Mouse (Mus musculus): ENCODE data around the gene Rdx. TPM values are rescaled to one million over a fixed set of nuclear protein-coding genes. Genes with fewer than 3 reads are reported as not detected.

The Rdx gene
- polyA plus RNA-seq, 1 experiment from 2014 or later, result 59.1 TPM

- Histone ChIP-seq H3K4me3 (ENCODE audit: inconsistent target) (no peak overlapping the region), H3K36me3 (ENCODE audit: inconsistent target) (peaks cover 8% of the 10 kb centered on the region), H3K27ac (no peak overlapping the region), H3K79me2 (ENCODE audit: inconsistent target) (no peaks in the 10 kb centered on the region)
- 87% methylated on average over 3 of the region's 3 CpGs for WGBS (ENCODE audit: missing documents)
Measured at GRCm38 (mm10) chr9:52110738-52111137, 63.8 kb downstream of the Rdx start.

- no peaks in the 10 kb centered on the region for H3K79me2 ChIP-seq (ENCODE audit: inconsistent target)
- no peak overlapping the region for H3K4me3 ChIP-seq (ENCODE audit: inconsistent target)
- H3K27ac ChIP-seq, result no peak overlapping the region
- H3K36me3 ChIP-seq (ENCODE audit: inconsistent target), result peaks cover 26% of the 10 kb centered on the region
- 95% methylated on average over 5 of the region's 5 CpGs for WGBS (ENCODE audit: missing documents)
Measured at GRCm38 (mm10) chr9:52113091-52113490, 66.1 kb downstream of the Rdx start.

GRCm38 (mm10) chr9:52119212-52119611 lies 72.2 kb downstream of the Rdx start:
- Histone ChIP-seq H3K4me3 (ENCODE audit: inconsistent target) (no peak overlapping the region), H3K36me3 (ENCODE audit: inconsistent target) (peaks cover 41% of the 10 kb centered on the region), H3K27ac (no peak overlapping the region), H3K79me2 (ENCODE audit: inconsistent target) (no peaks in the 10 kb centered on the region)
- 100% methylated on average over 4 of the region's 4 CpGs for WGBS (ENCODE audit: missing documents)

GRCm38 (mm10) chr9:52125225-52125624 lies 78.3 kb downstream of the Rdx start:
- H3K27ac ChIP-seq, result no peak overlapping the region
- H3K36me3 ChIP-seq (ENCODE audit: inconsistent target), result peaks cover 23% of the 10 kb centered on the region; the same call in 1 of the 2 replicates
- 96% methylated on average over 6 of the region's 6 CpGs for WGBS (ENCODE audit: missing documents)
- no peak overlapping the region for H3K4me3 ChIP-seq (ENCODE audit: inconsistent target)
- H3K79me2 ChIP-seq (ENCODE audit: inconsistent target), result peaks cover 22% of the 10 kb centered on the region; the same call in 1 of the 2 replicates

GRCm38 (mm10) chr9:52130348-52130747 lies 83.4 kb downstream of the Rdx start:
- H3K4me3 ChIP-seq (ENCODE audit: inconsistent target), result no peak overlapping the region
- 94% methylated on average over 4 of the region's 4 CpGs for WGBS (ENCODE audit: missing documents)
- H3K36me3 ChIP-seq (ENCODE audit: inconsistent target), result peaks cover 9% of the 10 kb centered on the region; the same call in 1 of the 2 replicates

GRCm38 (mm10) chr9:52132771-52133170 lies 85.8 kb downstream of the Rdx start:
- no peak overlapping the region for H3K27ac ChIP-seq
- peaks cover 88% of the 10 kb centered on the region for H3K79me2 ChIP-seq (ENCODE audit: inconsistent target)
- 0 out of 2 replicates have a peak, but pooled peaks cover 4% of the 10 kb centered on the region for H3K36me3 ChIP-seq (ENCODE audit: inconsistent target)
- no peak overlapping the region for H3K4me3 ChIP-seq (ENCODE audit: inconsistent target)
- WGBS (ENCODE audit: missing documents), result 54% methylated on average over 2 of the region's 2 CpGs

More at GRCm38 (mm10) chr9:52130348-52130747, 83.4 kb downstream of the Rdx start:
- Histone ChIP-seq H3K27ac (no peak overlapping the region), H3K79me2 (ENCODE audit: inconsistent target) (peaks cover 65% of the 10 kb centered on the region; the same call in 1 of the 2 replicates)

Other genes starting within 250 kb of the Rdx start
- gene Fdx1, start 83.6 kb upstream of the Rdx start, polyA plus RNA-seq (2018), result 3.5 to 11.2 TPM (median 9.7 TPM) in 3 replicates
- gene Zc3h12c, start 121.4 kb downstream of the Rdx start, polyA plus RNA-seq (2018), result 2.5 to 5.8 TPM (median 4.9 TPM) in 3 replicates

Data from macrophage (primary cell).